Mouse (Mus musculus): ENCODE measurements around the gene Sipa1l1.
A peak's percentile ranks its signal among the peaks of the same experiment; 100 is the strongest.

Sipa1l1 gene

GRCm38 (mm10) chr12:82168820-82169533 lies at the start of gene Sipa1l1:
Gene Sipa1l1, plus strand, starts transcription at chr12:82169320.
- peak; percentile 92 for DNase-seq

GRCm38 (mm10) chr12:82121947-82122346 lies 47.2 kb upstream of the Sipa1l1 start:
- no peak for DNase-seq

GRCm38 (mm10) chr12:82122450-82123249 lies 46.5 kb upstream of the Sipa1l1 start:
- DNase-seq, result no peak

GRCm38 (mm10) chr12:82126796-82127195 lies 42.3 kb upstream of the Sipa1l1 start:
- no peak for DNase-seq

- no peak for DNase-seq
Observed at GRCm38 (mm10) chr12:82139234-82140166, 29.6 kb upstream of the Sipa1l1 start.

GRCm38 (mm10) chr12:82143371-82143770 lies 25.7 kb upstream of the Sipa1l1 start:
- no peak for DNase-seq

- DNase-seq, result no peak
Observed at GRCm38 (mm10) chr12:82145173-82145572, 23.9 kb upstream of the Sipa1l1 start.

GRCm38 (mm10) chr12:82147021-82147693 lies 22.0 kb upstream of the Sipa1l1 start:
- no peak for DNase-seq

- DNase-seq, result no peak
Observed at GRCm38 (mm10) chr12:82148328-82148930, 20.7 kb upstream of the Sipa1l1 start.

- no peak for DNase-seq
Observed at GRCm38 (mm10) chr12:82151019-82151418, 18.1 kb upstream of the Sipa1l1 start.

GRCm38 (mm10) chr12:82154527-82154926 lies 14.6 kb upstream of the Sipa1l1 start:
- DNase-seq, result no peak

- no peak for DNase-seq
Observed at GRCm38 (mm10) chr12:82158516-82158915, 10.6 kb upstream of the Sipa1l1 start.

- no peak for DNase-seq
Observed at GRCm38 (mm10) chr12:82159372-82159771, 9.7 kb upstream of the Sipa1l1 start.

GRCm38 (mm10) chr12:82165651-82166050 lies 3.5 kb upstream of the Sipa1l1 start:
- no peak for DNase-seq

- DNase-seq, result no peak
Observed at GRCm38 (mm10) chr12:82166101-82166571, 3.0 kb upstream of the Sipa1l1 start.

- DNase-seq, result peak; percentile 57
Observed at GRCm38 (mm10) chr12:82169571-82170431, 681 bp downstream of the Sipa1l1 start.

GRCm38 (mm10) chr12:82170461-82171279 lies 1.6 kb downstream of the Sipa1l1 start:
- peak; percentile 33 for DNase-seq

- DNase-seq, result peak; percentile 21
Observed at GRCm38 (mm10) chr12:82171591-82171990, 2.5 kb downstream of the Sipa1l1 start.

GRCm38 (mm10) chr12:82173623-82174022 lies 4.5 kb downstream of the Sipa1l1 start:
- no peak for DNase-seq

- DNase-seq, result no peak
Observed at GRCm38 (mm10) chr12:82175709-82176108, 6.6 kb downstream of the Sipa1l1 start.

All from cerebellum, adult 11 months (tissue).